ENCODE assay signal across 9 mouse cellular contexts in the genomic region with DNA sequence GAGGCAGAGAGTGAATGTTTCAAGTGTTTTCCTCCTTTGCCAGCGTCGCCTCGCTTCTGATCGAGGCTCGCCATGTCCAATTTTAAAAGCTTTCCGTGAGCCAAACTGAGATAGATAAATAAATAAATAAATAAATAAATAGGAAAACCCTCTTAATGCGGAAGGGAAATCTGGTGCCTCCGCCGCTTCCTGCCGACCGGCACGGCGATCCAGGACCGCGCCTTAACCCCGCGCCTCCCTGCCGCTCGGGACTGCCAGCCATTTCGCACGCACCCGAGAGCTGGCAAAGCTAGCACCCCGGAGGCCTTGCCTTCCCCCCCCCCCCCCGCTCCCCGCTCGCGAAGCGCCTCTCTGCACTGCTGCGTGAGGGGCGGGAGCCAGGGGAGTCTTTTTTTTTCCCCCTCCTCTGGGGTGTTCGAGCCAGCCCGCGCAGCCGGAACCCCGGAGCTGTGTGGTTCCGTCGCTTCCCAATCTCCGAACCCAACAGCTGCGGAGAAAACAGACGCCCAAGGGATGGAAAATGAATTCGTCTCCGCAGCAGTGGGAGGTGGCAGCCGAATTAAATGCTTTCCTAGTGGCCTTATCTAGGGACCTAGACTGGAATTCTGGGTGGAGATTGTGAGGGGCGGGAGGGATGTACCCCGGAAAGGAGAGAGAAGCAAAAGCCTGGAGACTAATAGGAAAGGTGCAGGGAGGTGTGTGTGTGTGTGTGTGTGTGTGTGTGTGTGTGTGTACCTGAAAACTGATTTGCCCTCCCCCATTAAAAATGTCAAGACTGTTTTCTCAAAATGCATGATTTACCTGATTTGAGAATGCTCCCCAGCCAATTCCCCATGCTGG. TPM values are rescaled to one million over a fixed set of nuclear protein-coding genes. Genes with fewer than 3 reads are reported as not detected.
DNase-seq lines count a peak whose midpoint lies in the region; ATAC-seq lines count a peak whose summit lies in the region.
"Had no signal": no experiment of that assay in that cellular context is flagged by ENCODE, and none has a peak within 500 bp of the region (broad histone marks: within the 10 kb centered on the region; RNA-seq: fewer than 3 reads in every experiment).

No protein-coding gene starts in this region.

- DNase-seq in heart, embryonic 10.5 days (ENCODE audit: low spot score), result no peak
- DNase-seq in heart, postnatal 25 days (ENCODE audit: low spot score), result no peak
- DNase-seq in NIH3T3 (ENCODE audit: low read depth), result peak; percentile 63
- no peak for DNase-seq in testis, postnatal 10 days (ENCODE audit: low spot score)
- no peak for DNase-seq in B cell, adult 2 months

- H3K27me3 ChIP-seq in heart, embryonic 10.5 days (ENCODE audit: insufficient read depth, poor library complexity, severe bottlenecking), result peaks cover 100% of the 10 kb centered on the region
- peaks cover 94% of the 10 kb centered on the region for H3K27me3 ChIP-seq in forebrain, embryonic 15.5 days
- H3K27me3 ChIP-seq in limb, embryonic 13.5 days, result peaks cover 100% of the 10 kb centered on the region
- H3K27me3 ChIP-seq in neural tube, embryonic 15.5 days (replicated peaks), result peaks cover 99% of the 10 kb centered on the region
- H3K27me3 ChIP-seq: Patski had no signal

- intact Hi-C loops in heart, postnatal 25 days (cut with DNase I), result loop anchor here (5.0 kb wide), 1 partner anchor 331 kb away; no protein-coding TSS in a partner anchor

- ATAC-seq in forebrain, embryonic 15.5 days (replicated peaks), result peak; percentile 49
- ATAC-seq in limb, embryonic 13.5 days (ENCODE audit: low FRiP score, low read depth), result no peak
- peak; percentile 16; the same call in 1 of the 2 replicates for ATAC-seq in neural tube, embryonic 15.5 days (ENCODE audit: low FRiP score)

- no peak overlapping the region for H3K27ac ChIP-seq in heart, embryonic 10.5 days
- H3K27ac ChIP-seq in forebrain, embryonic 15.5 days (replicated peaks), result no peak overlapping the region
- H3K27ac ChIP-seq in limb, embryonic 13.5 days, result no peak overlapping the region
- no peak overlapping the region for H3K27ac ChIP-seq in neural tube, embryonic 15.5 days (replicated peaks)

- no peaks in the 10 kb centered on the region for H3K36me3 ChIP-seq in heart, embryonic 10.5 days
- no peaks in the 10 kb centered on the region for H3K36me3 ChIP-seq in forebrain, embryonic 15.5 days
- no peaks in the 10 kb centered on the region for H3K36me3 ChIP-seq in limb, embryonic 13.5 days
- H3K36me3 ChIP-seq in neural tube, embryonic 15.5 days, result no peaks in the 10 kb centered on the region

- peak overlapping the region; percentile 41 for H3K9ac ChIP-seq in forebrain, embryonic 15.5 days (replicated peaks)
- peak overlapping the region; percentile 43; the same call in 1 of the 2 replicates for H3K9ac ChIP-seq in limb, embryonic 13.5 days
- H3K9ac ChIP-seq in neural tube, embryonic 15.5 days (replicated peaks), result peak overlapping the region; percentile 53

- peaks cover 51% of the 10 kb centered on the region for H3K4me1 ChIP-seq in heart, embryonic 10.5 days
- peaks cover 48% of the 10 kb centered on the region for H3K4me1 ChIP-seq in forebrain, embryonic 15.5 days
- peaks cover 62% of the 10 kb centered on the region for H3K4me1 ChIP-seq in limb, embryonic 13.5 days
- H3K4me1 ChIP-seq in neural tube, embryonic 15.5 days, result peaks cover 57% of the 10 kb centered on the region

- H3K4me2 ChIP-seq in forebrain, embryonic 15.5 days (replicated peaks), result peak overlapping the region; percentile 96
- H3K4me2 ChIP-seq in limb, embryonic 13.5 days (replicated peaks), result peak overlapping the region; percentile 97
- peak overlapping the region; percentile 100 for H3K4me2 ChIP-seq in neural tube, embryonic 15.5 days

- no peaks in the 10 kb centered on the region for H3K9me3 ChIP-seq in heart, embryonic 10.5 days
- no peaks in the 10 kb centered on the region for H3K9me3 ChIP-seq in forebrain, embryonic 15.5 days
- no peaks in the 10 kb centered on the region for H3K9me3 ChIP-seq in limb, embryonic 13.5 days
- no peaks in the 10 kb centered on the region for H3K9me3 ChIP-seq in neural tube, embryonic 15.5 days (replicated peaks)

- peak overlapping the region; percentile 70 for H3K4me3 ChIP-seq in heart, embryonic 10.5 days
- peak overlapping the region; percentile 50 for H3K4me3 ChIP-seq in forebrain, embryonic 15.5 days
- peak overlapping the region; percentile 63 for H3K4me3 ChIP-seq in limb, embryonic 13.5 days
- peak overlapping the region; percentile 52 for H3K4me3 ChIP-seq in neural tube, embryonic 15.5 days (replicated peaks)

- WGBS in heart, embryonic 10.5 days, result under 1% methylated on average over 43 of the region's 45 CpGs
- WGBS in forebrain, embryonic 15.5 days, result under 1% methylated on average over 43 of the region's 45 CpGs
- WGBS in limb, embryonic 13.5 days, result under 1% methylated on average over 39 of the region's 45 CpGs
- WGBS in neural tube, embryonic 15.5 days, result 1% methylated on average over 43 of the region's 45 CpGs

RNA-seq across cellular contexts. Expression of a gene that starts 3.1 kb away (rescaled TPM):
- 0.14 and 0.30 TPM in 2 replicates for polyA plus RNA-seq in heart, embryonic 10.5 days (2016; fragmentation: Nextera tagmentation; extraction: Ambion mirVana)
- total RNA-seq in heart, postnatal 25 days (2021), result under 1 TPM; 0.47 to 0.59 TPM
- 0.06 TPM in 1 of 2 replicates, not detected in the other for polyA plus RNA-seq in forebrain, embryonic 15.5 days (2015; fragmentation: Nextera tagmentation; extraction: Ambion mirVana)
- polyA plus RNA-seq in limb, embryonic 13.5 days (2015; fragmentation: Nextera tagmentation; extraction: Ambion mirVana), result 0.60 and 0.84 TPM in 2 replicates
- 0.10 and 0.52 TPM in 2 replicates for polyA plus RNA-seq in neural tube, embryonic 15.5 days (2015; fragmentation: Nextera tagmentation; extraction: Ambion mirVana)
